Mouse (Mus musculus) splenic B cell, adult 2 months (primary cell): ENCODE results near the gene Cntrl.
A peak's percentile ranks its signal among the peaks of the same experiment; 100 is the strongest.

Experiments used
- DNase-seq: peaks from one replicate; pipeline ENCODE4 v3.0.0-alpha.2; 2011; ENCODE audit warnings: low read depth, low spot score
- H3K27me3 ChIP-seq: 2 replicates; pipeline ENCODE4 v1.6.1; 2012; ENCODE audit warnings: mild to moderate bottlenecking, low read length, moderate library complexity, mixed read lengths; ENCODE audit not compliant: control insufficient read depth, poor library complexity, insufficient read depth, severe bottlenecking
- H3K36me3 ChIP-seq: 2 replicates; pipeline ENCODE4 v1.6.1; 2012; ENCODE audit warnings: mild to moderate bottlenecking, low read length, moderate library complexity, mixed read lengths; ENCODE audit not compliant: control insufficient read depth, poor library complexity, insufficient read depth, severe bottlenecking

Cntrl gene

DNA sequence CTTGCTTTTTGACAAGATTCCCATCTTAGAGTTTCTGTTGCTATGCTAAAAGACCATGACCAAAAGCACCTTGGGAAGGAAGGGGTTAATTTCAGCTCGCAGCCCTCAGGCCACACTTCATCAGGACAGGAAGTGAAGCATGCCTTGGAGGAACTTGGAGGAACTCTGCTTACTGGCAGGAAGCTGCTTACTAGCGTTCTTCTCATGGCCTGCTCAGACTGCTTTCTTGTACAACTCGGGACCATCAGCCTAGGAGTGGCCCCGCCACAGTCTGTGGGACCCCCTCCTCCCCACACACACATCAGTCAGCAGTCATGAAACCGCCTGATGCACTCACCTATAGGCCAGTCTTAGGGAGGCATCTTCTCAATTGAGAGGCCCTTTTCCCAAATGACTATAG is 64.8 kb downstream of the Cntrl start:
- no peaks in the 10 kb centered on the region for H3K27me3 ChIP-seq
- H3K36me3 ChIP-seq = peaks cover 19% of the 10 kb centered on the region
- DNase-seq = no peak

DNA sequence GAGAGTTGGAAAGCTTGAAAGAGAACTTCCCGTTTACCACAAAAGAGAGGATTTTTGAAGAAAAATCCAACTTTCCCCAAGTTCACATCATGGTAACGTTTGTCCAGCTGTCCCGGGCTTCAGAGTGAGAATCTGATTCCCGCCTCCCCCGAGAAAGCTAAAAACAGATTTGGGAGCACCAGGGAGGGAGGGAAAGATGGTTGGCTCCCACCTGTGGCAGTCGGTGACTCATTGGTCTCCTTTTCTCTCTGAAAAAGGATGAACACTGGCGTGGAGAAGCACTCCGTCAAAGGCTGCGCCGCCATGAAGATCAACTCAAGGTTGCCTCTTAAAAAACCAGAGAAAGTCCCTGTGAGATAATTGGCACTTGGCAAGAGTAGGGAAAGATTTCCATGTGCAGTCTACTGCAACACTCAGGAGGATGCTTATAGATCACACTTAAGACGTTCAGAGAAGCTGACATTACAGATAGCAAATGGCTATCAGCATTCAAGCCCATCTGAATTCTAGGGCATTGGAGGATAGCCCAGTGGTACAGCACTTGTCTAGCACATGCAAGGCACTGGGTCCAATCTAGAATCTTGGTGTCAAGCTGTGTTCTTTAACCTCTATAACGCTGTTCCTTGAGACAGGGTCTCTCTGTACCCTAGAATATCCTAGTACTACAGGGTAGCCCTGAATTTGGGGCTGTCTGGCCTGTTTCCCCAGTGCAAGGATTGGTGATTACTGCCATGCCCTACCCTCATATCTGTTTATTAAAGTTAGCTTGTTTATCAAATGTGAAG is 66.2 kb downstream of the Cntrl start:
- H3K36me3 ChIP-seq = peaks cover 12% of the 10 kb centered on the region
- DNase-seq = no peak

DNA sequence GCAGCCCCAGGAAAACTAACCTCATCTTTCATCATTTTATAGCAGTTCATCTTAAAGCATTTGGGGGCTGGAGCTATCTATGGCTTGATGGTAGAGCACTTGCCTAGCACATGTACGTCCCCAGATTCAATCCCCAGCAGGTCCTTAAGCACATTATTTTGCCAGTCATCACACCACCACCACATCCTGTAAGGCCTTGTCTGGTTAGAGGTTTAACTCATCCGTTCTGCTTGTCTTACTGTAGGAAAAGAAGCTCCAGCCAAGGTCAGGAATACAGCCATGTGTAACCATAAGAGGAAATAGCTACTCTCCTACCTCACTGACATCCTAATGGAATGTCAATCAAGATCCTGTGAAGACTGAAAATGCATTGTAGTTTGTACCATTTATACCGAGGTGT is 68.9 kb downstream of the Cntrl start:
- no peak for DNase-seq
- H3K27me3 ChIP-seq = no peaks in the 10 kb centered on the region
- peaks cover 8% of the 10 kb centered on the region for H3K36me3 ChIP-seq

More for the DNA sequence above, 66.2 kb downstream of the Cntrl start:
- no peaks in the 10 kb centered on the region for H3K27me3 ChIP-seq

DNA sequence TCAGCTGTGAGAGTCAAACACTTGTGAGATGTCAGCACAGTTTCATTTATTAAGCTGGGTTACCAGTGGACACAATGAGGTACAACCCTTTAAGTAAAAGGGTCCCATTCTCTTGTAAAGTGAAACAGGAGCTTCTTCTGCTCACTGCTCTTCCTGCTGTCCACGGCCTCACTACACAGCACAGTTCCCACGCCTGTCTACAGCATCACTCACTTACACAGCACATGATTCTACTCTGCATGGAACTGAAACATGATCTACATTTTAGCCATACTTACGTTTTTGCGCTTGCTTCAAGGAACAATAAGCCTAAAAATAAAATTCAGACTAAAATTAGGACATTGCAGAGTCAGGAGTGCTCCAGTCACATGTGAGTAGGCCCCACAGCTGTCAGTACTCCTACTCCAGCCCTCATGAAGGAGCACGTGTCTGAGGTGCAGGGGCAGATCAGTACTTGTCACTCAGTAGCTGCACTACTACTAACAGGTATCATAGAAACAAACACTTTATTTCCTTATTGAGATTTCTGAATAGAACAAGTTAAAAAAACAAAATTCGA is 73.9 kb downstream of the Cntrl start:
- peaks cover 9% of the 10 kb centered on the region; the same call in 1 of the 2 replicates for H3K36me3 ChIP-seq
- no peaks in the 10 kb centered on the region for H3K27me3 ChIP-seq
- no peak for DNase-seq

DNA sequence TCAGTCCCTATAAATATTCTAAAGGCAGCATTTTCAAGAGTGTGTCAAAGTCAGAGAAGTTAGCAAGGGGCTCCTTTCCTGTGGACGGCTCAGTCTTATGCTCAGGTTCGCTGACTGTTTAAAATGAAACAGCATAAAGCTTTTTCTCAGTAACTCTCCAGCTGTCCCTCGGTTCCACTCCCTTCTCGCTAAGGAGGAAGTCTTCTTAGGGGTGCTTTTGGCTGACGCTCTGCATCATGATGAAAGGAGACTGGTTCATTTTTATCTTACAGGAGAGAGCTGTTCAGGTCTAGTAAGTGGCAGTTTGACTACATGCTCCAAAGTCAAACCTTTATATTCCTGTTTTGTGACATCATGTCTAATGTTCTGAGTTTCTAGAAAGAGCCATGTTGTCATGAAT is 79.6 kb downstream of the Cntrl start:
- DNase-seq = no peak
- H3K36me3 ChIP-seq = peaks cover 13% of the 10 kb centered on the region; the same call in 1 of the 2 replicates
- no peaks in the 10 kb centered on the region for H3K27me3 ChIP-seq

DNA sequence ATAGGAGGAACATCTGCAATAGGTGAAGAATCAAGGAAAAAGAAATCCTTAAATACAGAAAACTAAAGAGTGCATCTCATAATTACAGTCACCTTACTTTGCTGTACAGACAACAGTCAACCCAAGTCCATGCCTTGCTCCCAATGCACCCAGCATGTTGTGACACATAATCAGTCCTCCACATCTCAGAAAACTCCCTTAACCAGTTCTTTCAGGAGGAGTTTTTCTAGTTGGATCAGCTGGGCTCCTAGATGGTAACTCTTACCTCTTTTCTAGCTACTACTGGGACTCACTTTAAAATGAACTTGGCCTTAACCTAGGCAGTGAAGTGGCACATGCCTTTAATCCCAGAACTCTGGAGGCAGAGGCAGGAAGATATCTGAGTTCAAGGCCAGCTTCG is 84.7 kb downstream of the Cntrl start:
- DNase-seq = no peak
- peaks cover 9% of the 10 kb centered on the region; the same call in 1 of the 2 replicates for H3K36me3 ChIP-seq

DNA sequence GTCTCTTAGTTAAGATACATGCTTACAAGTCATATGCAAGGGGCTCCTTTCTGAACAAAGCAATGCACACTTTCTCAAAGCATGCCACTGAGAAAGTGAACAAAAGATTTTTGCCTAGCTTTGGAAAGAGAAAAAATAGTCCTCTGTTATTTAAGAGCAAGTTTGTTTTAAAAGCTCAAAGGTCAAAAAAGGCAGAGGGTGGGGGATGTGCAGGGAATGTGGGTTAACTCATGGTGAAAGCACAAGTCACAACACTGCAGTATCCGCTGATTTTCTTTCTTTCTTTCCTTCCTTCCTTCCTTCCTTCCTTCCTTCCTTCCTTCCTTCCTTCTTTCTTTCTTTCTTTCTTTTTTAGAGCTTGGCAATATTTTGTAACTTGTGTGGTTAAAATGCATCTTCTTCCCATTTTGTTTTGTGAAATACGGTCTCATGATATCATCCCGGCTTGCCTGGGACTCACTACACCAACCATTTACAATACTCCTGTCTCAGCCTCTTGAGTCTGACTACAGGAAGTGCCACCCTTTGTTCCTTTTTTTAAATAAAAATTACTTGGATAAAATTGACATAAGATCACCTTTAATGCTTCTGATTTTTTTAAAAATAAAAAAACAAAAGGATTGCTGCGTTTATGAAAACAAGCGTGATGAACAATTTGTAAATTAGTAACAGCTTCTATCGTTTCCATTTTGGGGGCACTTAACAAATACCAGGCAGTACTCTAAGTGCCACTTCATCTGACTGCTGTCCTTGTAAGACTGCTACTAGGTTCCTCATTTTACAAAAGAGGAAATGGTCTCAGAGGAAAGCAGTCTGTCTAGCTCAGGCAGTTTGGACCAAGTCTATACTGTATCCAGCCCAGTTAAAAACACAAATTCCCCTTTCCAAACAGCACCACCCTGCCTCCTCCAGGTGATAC is 86.6 kb downstream of the Cntrl start:
- peak; percentile 81 for DNase-seq
- peaks cover 8% of the 10 kb centered on the region; the same call in 1 of the 2 replicates for H3K36me3 ChIP-seq
- H3K27me3 ChIP-seq = no peaks in the 10 kb centered on the region

More for the DNA sequence above, 84.7 kb downstream of the Cntrl start:
- H3K27me3 ChIP-seq = no peaks in the 10 kb centered on the region

DNA sequence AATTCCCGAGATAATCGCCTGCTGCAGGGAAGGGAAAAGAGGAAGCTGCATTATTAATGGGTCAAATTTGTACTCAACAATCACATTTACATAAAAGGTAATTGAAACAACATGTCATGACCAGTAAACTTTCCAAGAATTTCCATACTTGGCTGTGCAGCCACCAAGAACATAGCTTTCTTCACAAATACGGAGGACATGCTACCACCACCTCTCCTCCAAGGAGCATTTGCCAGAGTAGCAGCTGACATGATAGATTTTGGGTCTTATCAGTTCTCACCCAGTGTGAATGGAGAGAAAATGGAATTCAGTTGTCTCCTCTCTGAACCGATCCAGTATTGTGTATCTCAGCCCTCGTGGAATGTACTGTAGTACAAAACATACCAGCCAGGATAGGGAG is 90.2 kb downstream of the Cntrl start:
- no peak for DNase-seq
- no peaks in the 10 kb centered on the region for H3K27me3 ChIP-seq
- H3K36me3 ChIP-seq = no peaks in the 10 kb centered on the region

DNA sequence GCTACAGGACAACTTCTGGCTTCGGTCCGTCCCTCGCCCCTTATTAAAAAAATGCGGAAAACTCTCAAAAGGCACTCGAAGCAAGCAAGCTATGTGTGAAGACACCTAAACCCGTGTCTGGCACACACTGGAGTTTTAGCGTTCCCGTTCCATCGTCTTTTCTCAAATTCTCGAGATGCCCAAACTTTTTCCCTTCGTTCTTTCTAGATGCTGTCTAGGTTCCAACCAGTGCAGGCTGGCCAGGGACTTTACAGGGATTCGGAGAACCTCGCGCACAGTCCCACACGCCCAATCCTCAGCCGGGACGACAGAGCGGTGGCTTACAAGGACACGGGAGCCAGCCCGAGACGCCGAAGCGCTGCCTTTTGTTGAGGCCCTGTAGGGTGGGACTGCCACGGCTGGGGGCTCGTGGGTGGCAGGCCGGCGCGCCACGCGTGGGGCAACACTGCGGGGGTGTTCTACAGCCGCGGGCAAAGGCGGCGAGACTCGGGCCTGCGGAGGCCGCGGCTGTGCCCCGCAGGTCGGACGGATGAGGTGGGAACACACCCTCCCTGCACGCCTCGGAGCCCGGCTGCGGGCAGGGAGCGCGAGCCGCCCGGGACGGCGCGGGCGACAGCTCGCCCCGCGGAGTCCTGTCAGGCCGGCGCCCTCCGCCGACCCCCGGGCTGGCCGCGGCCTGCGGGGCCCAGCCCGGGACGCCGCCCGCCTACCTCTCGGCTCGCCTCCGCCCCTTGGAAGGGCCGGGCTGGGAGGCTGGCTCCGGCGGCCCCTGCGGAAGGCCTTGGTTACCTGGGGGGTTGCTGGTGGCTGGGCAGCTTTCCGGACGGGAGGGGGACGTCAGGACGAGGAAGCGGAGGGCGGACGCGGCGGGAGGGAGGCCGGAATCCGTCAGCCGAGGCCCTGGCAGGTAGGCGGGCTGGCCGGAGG is 90.9 kb downstream of the Cntrl start:
- DNase-seq = peak; percentile 31
- no peaks in the 10 kb centered on the region for H3K36me3 ChIP-seq
- H3K27me3 ChIP-seq = no peaks in the 10 kb centered on the region

DNA sequence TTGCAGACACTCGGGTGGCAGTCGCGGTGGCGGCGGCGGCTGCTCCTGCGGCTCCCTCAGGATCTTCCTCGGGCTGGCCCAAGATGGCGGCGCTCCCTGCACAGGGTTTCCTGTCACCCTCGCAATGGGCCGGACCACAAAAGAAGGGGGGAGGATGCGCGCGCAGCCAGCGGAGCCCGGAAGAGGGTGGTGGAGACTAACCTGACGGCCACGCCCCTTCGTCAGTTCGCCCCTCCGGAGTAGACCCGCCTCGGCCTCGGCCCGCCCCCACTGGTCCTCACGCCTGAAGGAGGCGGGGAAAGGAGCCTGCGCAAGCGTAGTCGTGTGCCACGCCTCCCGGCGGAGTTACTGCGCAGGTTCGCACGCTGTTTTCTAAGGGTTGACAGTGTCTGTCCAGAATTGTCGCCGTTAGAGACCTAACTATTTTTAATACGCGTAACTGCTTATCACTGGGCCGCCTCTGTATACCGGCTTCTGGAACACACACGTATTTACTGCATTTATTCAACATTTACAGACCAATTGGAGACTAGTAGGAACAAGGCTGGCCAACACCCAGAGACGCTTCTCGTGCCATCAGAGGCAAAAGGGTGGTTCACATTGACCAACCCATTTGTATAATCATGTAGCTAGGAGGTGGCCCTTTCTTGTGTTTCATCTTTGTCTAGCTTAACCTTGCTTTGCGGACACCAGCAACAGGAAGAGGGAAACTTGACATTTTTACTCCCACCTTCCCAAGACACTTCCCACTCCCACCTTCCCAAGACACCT is 91.8 kb downstream of the Cntrl start, which contains the start of gene Rab14:
Rab14 (minus strand) TSS at position 223 of the 771 bp plus-strand sequence.
- DNase-seq = peak; percentile 100
- no peaks in the 10 kb centered on the region for H3K27me3 ChIP-seq
- no peaks in the 10 kb centered on the region for H3K36me3 ChIP-seq

DNA sequence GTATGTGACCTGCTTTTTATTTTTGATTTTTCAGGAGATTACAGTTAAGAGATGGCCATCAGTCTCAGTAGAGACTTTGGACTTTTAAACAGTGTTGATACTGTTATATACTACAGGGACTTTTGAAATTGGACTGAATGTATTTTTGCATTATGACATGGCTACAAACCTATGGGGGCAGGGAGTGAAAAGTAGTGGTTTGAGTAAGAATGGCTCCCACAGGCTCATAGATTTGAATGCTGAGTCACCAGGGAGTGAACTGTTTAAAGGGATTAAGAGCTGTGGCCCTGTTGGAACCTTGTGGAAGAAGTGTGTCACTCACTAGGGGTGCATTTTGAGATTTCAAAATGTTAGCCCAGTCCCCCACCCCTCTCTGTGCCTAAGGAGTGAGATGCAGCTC is 94.4 kb downstream of the Cntrl start:
- Histone ChIP-seq H3K36me3 (no peaks in the 10 kb centered on the region), H3K27me3 (no peaks in the 10 kb centered on the region)
- DNase-seq = no peak

DNA sequence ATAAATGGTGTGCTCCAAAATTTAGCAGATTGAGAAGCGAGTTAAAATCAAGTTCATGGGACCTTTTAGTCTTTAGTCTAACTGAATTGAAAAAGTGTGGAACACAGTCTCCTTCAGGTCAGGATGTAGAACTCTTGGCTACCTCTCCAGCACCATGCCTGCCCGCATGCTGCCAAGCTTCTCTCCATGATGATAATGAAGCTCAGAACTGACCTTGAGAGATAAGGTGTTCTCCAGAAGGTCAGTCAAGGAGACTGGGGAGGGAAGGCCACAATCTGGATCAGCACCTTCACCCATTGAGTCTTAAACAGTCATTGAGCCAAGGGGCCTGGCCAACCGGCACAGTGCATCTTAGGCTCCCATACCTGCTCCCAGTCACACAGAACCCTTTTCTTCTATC is 97.5 kb downstream of the Cntrl start:
- no peak for DNase-seq
- H3K27me3 ChIP-seq = no peaks in the 10 kb centered on the region
- no peaks in the 10 kb centered on the region for H3K36me3 ChIP-seq

DNA sequence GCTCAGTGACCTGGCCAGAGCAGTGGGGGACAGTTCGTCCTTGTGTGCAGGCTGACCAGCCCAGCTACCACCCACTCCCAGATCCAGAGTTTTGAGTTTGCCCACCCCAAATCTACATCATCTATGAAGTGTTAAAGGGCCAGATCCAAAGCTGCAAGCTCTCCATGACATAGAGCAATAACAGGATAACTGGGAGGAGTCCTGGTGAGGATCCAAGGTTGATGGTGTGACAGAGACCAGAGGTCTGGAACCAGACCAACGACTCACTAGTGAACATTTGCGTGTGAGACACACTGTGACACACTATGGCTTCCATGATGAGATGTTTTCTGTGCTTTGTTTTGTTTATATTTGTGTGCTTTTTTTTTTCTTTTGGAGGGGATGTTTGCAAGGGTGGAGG is 98.8 kb downstream of the Cntrl start:
- DNase-seq = no peak
- Histone ChIP-seq H3K27me3 (no peaks in the 10 kb centered on the region), H3K36me3 (no peaks in the 10 kb centered on the region)
